Mouse (Mus musculus) testis, adult 2 months (tissue): ENCODE data around the gene Smg7.

Source experiments
- CTCF ChIP-seq: fragments of 200-500 bp; IDR thresholded peaks from 2 replicates; pipeline ENCODE4 v1.5.1; 2012; ENCODE audit warnings: low read depth, mild to moderate bottlenecking, inconsistent platforms, low read length, moderate library complexity; ENCODE audit not compliant: control insufficient read depth, insufficient read depth, insufficient replicate concordance
- POLR2A ChIP-seq: fragments of 200-500 bp; IDR thresholded peaks from 2 replicates; pipeline ENCODE4 v1.6.1; 2012; ENCODE audit warnings: low read depth, mild to moderate bottlenecking, inconsistent platforms, low read length, moderate library complexity; ENCODE audit not compliant: control insufficient read depth

GRCm38 (mm10) chr1:152935476-152935875 lies 33.0 kb upstream of the Smg7 start:
- no peak for TF ChIP-seq POLR2A
- no peak for TF ChIP-seq CTCF
